Mouse (Mus musculus): ENCODE results near the gene Fn1. TPM values are rescaled to one million over a fixed set of nuclear protein-coding genes. Genes with fewer than 3 reads are reported as not detected.

Fn1 gene
- total and polyA plus RNA-seq, 2 experiments from 2014 or later: 23.4 to 71.6 TPM

DNA sequence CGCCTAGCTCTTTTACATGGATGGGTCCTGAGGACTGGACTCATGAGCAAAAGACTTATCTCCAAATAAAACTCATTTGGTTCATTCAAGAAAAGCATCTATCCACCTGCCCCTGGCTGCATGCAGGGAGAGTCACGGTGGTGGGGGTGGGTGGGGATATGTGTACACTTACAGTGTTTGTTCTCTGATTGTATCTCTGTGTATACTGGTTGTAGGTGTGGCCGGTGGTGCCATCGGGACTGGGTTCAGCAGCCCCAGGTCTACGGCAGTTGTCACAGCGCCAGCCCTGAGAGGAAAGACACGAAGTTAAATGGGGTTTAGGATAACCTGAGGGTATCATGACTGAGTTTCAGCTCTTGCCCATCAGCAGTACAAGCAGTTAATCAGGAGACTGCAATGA is 66.3 kb downstream of the Fn1 start:
- no peak for ATAC-seq

DNA sequence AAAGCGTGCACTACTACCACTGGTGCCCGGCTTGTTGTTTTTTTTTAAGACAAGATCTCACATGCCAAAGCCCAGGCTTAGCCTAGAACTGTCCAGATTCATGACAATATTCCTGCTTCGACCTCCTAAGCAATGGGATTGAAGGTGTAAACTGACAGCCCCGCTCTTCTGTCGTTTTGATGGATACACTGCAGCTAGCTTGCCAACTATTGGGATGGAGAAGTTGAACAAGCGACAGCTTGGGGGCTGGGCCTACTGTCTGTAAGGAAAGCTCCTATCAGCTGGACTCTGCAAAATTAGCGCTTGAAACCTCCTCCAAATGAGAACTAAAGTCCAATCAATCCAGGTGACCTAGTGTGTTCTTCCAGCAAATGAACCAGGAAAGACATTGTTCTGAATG is 69.1 kb downstream of the Fn1 start:
- H3K36me3 ChIP-seq (ENCODE audit: insufficient read depth): peaks cover 5% of the 10 kb centered on the region
- no peak for ATAC-seq
- H3K4me1 ChIP-seq (ENCODE audit: insufficient read depth): no peaks in the 10 kb centered on the region
- H3K4me3 ChIP-seq (ENCODE audit: low read depth, low read length): no peak overlapping the region
- H3K27me3 ChIP-seq (ENCODE audit: insufficient read depth, low read length): no peaks in the 10 kb centered on the region
- H3K27ac ChIP-seq (ENCODE audit: low read depth, low read length): no peak overlapping the region
- H3K9me3 ChIP-seq (ENCODE audit: low read length): no peaks in the 10 kb centered on the region
- DNase-seq: no peak
- WGBS: 88% methylated on average over 7 of the region's 7 CpGs
- no peak for TF ChIP-seq CTCF (IDR thresholded peaks at IDR 0.05; ENCODE audit: low read depth)
- no peak overlapping the region for H3K4me2 ChIP-seq (ENCODE audit: low read depth)
- no peak overlapping the region for H3K9ac ChIP-seq

More for the DNA sequence above, 66.3 kb downstream of the Fn1 start:
- H3K4me3 ChIP-seq (ENCODE audit: low read depth, low read length): no peak overlapping the region
- H3K4me2 ChIP-seq (ENCODE audit: low read depth): no peak overlapping the region
- H3K27me3 ChIP-seq (ENCODE audit: insufficient read depth, low read length): no peaks in the 10 kb centered on the region
- no peak overlapping the region for H3K9ac ChIP-seq
- no peaks in the 10 kb centered on the region for H3K4me1 ChIP-seq (ENCODE audit: insufficient read depth)
- no peak for TF ChIP-seq CTCF (IDR thresholded peaks at IDR 0.05; ENCODE audit: low read depth)
- H3K9me3 ChIP-seq (ENCODE audit: low read length): no peaks in the 10 kb centered on the region
- no peaks in the 10 kb centered on the region for H3K36me3 ChIP-seq (ENCODE audit: insufficient read depth)
- 91% methylated on average over 7 of the region's 7 CpGs for WGBS
- no peak overlapping the region for H3K27ac ChIP-seq (ENCODE audit: low read depth, low read length)
- DNase-seq: no peak

GRCm38 (mm10) chr1:71583302-71583701 is 69.7 kb downstream of the Fn1 start:
- no peaks in the 10 kb centered on the region for H3K4me1 ChIP-seq (ENCODE audit: insufficient read depth)
- no peak for DNase-seq
- no peak overlapping the region for H3K27ac ChIP-seq (ENCODE audit: low read depth, low read length)
- no peak overlapping the region for H3K9ac ChIP-seq
- no peaks in the 10 kb centered on the region for H3K27me3 ChIP-seq (ENCODE audit: insufficient read depth, low read length)
- TF ChIP-seq CTCF (IDR thresholded peaks at IDR 0.05; ENCODE audit: low read depth): no peak
- 97% methylated on average over 8 of the region's 8 CpGs for WGBS
- H3K9me3 ChIP-seq (ENCODE audit: low read length): no peaks in the 10 kb centered on the region
- no peak for ATAC-seq
- H3K36me3 ChIP-seq (ENCODE audit: insufficient read depth): peaks cover 11% of the 10 kb centered on the region
- H3K4me2 ChIP-seq (ENCODE audit: low read depth): no peak overlapping the region
- no peak overlapping the region for H3K4me3 ChIP-seq (ENCODE audit: low read depth, low read length)

DNA sequence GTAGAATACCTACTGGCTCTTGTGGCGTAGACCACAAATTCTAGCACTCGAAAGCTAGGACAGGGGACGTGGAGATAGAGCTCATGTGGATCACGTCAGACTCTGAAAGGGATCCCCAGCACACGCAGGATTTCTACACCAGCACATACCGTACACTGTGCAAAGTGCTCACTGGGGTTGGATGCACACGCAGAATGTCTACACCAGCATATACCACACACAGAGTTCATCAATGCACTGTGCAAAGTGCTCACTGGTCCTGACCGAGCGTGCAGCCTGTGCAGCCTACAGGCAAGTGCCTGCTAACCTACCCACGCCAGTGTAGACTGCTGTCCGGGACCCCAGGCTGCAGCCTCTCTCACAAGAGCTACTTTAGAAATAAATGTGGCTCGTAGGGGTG is 72.6 kb downstream of the Fn1 start:
- Histone ChIP-seq H3K9me3 (ENCODE audit: low read length) (no peaks in the 10 kb centered on the region), H3K27ac (ENCODE audit: low read depth, low read length) (no peak overlapping the region), H3K4me1 (ENCODE audit: insufficient read depth) (no peaks in the 10 kb centered on the region), H3K9ac (no peak overlapping the region), H3K4me3 (ENCODE audit: low read depth, low read length) (no peak overlapping the region), H3K27me3 (ENCODE audit: insufficient read depth, low read length) (no peaks in the 10 kb centered on the region), H3K4me2 (ENCODE audit: low read depth) (no peak overlapping the region), H3K36me3 (ENCODE audit: insufficient read depth) (peaks cover 36% of the 10 kb centered on the region)
- 93% methylated on average over 12 of the region's 12 CpGs for WGBS
- TF ChIP-seq CTCF (IDR thresholded peaks at IDR 0.05; ENCODE audit: low read depth): no peak
- ATAC-seq (no peak), DNase-seq (no peak)

DNA sequence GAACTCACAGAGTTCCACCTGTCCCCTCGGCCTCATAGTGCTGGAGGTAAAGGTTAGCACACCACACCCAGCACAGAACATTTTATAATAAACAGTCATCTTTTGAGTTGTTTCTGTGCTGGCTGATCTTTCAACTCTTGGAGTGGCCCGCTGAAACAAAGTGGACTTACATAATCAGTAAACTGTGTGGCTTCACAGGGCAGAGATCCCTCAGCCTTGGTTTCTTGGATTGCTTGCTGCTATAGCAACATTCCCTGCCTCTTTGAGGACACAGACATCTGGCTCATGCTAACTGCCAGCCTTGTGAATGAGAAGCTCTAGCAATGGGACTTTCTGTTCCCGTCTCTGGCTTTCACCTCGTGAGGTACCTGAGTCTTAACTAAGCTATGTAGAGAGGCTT is 73.5 kb downstream of the Fn1 start:
- DNase-seq (no peak), ATAC-seq (no peak)
- Histone ChIP-seq H3K4me3 (ENCODE audit: low read depth, low read length) (no peak overlapping the region), H3K4me1 (ENCODE audit: insufficient read depth) (no peaks in the 10 kb centered on the region), H3K9me3 (ENCODE audit: low read length) (no peaks in the 10 kb centered on the region), H3K27me3 (ENCODE audit: insufficient read depth, low read length) (no peaks in the 10 kb centered on the region), H3K36me3 (ENCODE audit: insufficient read depth) (peaks cover 36% of the 10 kb centered on the region), H3K4me2 (ENCODE audit: low read depth) (no peak overlapping the region), H3K27ac (ENCODE audit: low read depth, low read length) (no peak overlapping the region), H3K9ac (no peak overlapping the region)
- TF ChIP-seq CTCF (IDR thresholded peaks at IDR 0.05; ENCODE audit: low read depth): no peak
- 88% methylated on average over 4 of the region's 4 CpGs for WGBS

- Histone ChIP-seq H3K36me3 (ENCODE audit: insufficient read depth) (peaks cover 45% of the 10 kb centered on the region), H3K9me3 (ENCODE audit: low read length) (no peaks in the 10 kb centered on the region), H3K27ac (ENCODE audit: low read depth, low read length) (no peak overlapping the region), H3K4me2 (ENCODE audit: low read depth) (no peak overlapping the region), H3K27me3 (ENCODE audit: insufficient read depth, low read length) (no peaks in the 10 kb centered on the region), H3K4me3 (ENCODE audit: low read depth, low read length) (no peak overlapping the region), H3K9ac (no peak overlapping the region), H3K4me1 (ENCODE audit: insufficient read depth) (no peaks in the 10 kb centered on the region)
- WGBS: 96% methylated on average over 6 of the region's 6 CpGs
- no peak for TF ChIP-seq CTCF (IDR thresholded peaks at IDR 0.05; ENCODE audit: low read depth)
- ATAC-seq (no peak), DNase-seq (no peak)
These were observed 76.2 kb downstream of the Fn1 start for GRCm38 (mm10) chr1:71576837-71577236.

GRCm38 (mm10) chr1:71575987-71576386 is 77.0 kb downstream of the Fn1 start:
- Histone ChIP-seq H3K4me3 (ENCODE audit: low read depth, low read length) (no peak overlapping the region), H3K9me3 (ENCODE audit: low read length) (no peaks in the 10 kb centered on the region), H3K4me1 (ENCODE audit: insufficient read depth) (no peaks in the 10 kb centered on the region), H3K4me2 (ENCODE audit: low read depth) (no peak overlapping the region), H3K9ac (no peak overlapping the region), H3K27ac (ENCODE audit: low read depth, low read length) (no peak overlapping the region), H3K27me3 (ENCODE audit: insufficient read depth, low read length) (no peaks in the 10 kb centered on the region), H3K36me3 (ENCODE audit: insufficient read depth) (peaks cover 54% of the 10 kb centered on the region)
- ATAC-seq: no peak
- no peak for DNase-seq
- TF ChIP-seq CTCF (IDR thresholded peaks at IDR 0.05; ENCODE audit: low read depth): no peak
- 75% methylated on average over 7 of the region's 7 CpGs for WGBS

GRCm38 (mm10) chr1:71570116-71570515 is 82.9 kb downstream of the Fn1 start:
- peaks cover 57% of the 10 kb centered on the region for H3K36me3 ChIP-seq (ENCODE audit: insufficient read depth)
- H3K9ac ChIP-seq: no peak overlapping the region
- no peaks in the 10 kb centered on the region for H3K27me3 ChIP-seq (ENCODE audit: insufficient read depth, low read length)
- no peak for DNase-seq
- H3K27ac ChIP-seq (ENCODE audit: low read depth, low read length): no peak overlapping the region
- no peaks in the 10 kb centered on the region for H3K4me1 ChIP-seq (ENCODE audit: insufficient read depth)
- H3K4me3 ChIP-seq (ENCODE audit: low read depth, low read length): no peak overlapping the region
- ATAC-seq: no peak
- 86% methylated on average over 4 of the region's 4 CpGs for WGBS
- no peak for TF ChIP-seq CTCF (IDR thresholded peaks at IDR 0.05; ENCODE audit: low read depth)
- no peak overlapping the region for H3K4me2 ChIP-seq (ENCODE audit: low read depth)
- H3K9me3 ChIP-seq (ENCODE audit: low read length): no peaks in the 10 kb centered on the region
